Mouse (Mus musculus): Measurements from ENCODE around the gene Exosc7.

Exosc7 gene

DNA sequence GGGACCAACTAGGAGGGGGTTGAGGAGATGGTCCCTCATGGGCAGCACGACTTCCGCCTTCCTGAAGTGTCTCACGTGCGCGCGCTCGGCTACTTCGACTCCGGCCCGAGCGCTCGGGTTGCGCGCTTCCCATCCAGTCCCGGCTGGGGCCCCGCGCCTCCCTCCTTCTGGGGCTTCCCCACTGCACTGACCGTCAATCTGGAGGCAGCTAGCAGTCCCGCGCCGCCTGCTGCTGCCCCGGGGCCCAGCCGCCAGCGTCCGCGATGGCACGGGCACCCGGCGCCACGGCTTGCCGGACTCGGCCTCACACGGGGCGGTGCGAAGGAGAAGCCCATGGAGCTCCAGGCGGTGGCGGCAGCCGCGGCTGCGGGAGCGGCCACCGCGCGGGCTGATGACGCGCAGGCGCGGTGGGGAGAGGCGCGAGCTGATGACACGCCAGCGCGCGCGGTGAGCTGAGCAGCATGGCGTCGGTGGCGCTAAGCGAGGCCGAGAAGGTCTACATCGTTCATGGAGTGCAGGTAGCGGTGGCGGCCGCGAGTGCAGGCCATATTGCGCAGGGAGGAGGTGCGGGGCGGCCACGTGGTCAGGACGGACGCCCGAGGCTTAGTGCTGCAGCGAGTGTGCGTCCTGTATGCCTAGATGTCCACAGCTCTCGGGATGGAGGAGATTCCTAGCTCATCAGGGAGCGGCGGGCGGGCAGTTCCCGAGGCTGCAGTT, at the start of gene Exosc7, which contains the start of gene Zdhhc3:
Gene Exosc7, plus strand, starts transcription at position 411 of the 717 bp plus-strand sequence.
Gene Zdhhc3, minus strand, starts transcription at position 401 of the 717 bp plus-strand sequence.
- DNase-seq (ENCODE audit: low read depth, low spot score): peak; percentile 95

DNA sequence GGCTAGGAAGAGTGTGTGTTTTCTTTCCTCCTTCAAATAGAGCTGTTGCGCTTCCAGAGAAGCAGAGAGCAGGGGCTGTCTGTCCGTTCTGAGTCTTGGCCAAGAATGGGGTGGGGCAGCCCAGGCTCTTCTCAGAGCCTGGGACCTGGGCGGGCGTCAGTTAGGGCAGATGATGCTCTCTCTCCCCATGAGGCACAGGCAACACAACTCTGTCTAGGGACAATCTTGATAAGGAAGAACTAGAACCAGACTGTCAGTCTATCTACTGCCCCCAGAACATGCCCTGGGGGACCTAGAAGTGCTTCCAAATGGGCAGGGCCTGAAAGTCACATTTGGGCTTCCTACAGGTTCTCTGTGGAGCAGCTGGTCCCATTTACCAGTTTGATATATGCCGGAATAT, 33.9 kb upstream of the Exosc7 start:
- no peak for DNase-seq (ENCODE audit: low read depth, low spot score)

DNA sequence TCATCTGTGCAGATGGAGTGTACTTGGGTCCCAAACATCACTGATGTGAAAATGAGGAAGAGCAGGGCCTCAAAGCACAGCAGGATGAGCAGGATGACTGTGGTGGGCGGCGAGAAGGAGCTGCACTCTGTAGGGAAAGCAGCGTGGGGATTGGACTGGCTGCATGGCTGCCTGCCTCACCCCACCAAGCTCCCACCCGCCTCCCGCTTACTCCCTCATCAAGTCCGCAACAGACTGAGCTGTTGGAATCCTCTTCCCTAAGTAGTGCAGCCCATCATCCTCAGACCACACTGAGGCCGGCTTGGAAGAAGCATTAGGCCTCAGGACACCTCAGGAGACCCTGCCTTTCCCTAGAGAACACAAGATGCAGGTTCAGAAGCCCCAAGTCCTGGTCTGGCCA, 32.7 kb upstream of the Exosc7 start:
- DNase-seq (ENCODE audit: low read depth, low spot score): no peak

DNA sequence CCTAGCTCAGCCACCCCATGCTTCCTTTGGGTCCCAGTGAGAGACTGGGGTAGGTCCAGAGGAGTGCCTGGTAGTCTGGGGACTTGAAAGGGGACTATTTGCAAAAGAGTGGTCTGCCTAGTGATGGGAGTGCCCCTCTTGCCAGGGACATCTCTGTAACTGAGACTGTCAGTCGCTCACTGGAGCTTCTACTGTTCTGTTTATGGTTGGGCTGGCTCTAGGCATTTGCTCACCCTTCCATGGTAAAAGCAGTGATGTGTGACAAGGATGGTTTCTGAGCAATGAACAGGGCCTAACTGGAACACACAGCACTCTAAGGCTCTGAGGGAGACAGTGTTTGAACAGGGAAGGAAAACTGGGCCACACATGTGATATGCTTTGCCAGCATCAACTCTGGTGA, 32.2 kb upstream of the Exosc7 start:
- no peak for DNase-seq (ENCODE audit: low read depth, low spot score)

DNA sequence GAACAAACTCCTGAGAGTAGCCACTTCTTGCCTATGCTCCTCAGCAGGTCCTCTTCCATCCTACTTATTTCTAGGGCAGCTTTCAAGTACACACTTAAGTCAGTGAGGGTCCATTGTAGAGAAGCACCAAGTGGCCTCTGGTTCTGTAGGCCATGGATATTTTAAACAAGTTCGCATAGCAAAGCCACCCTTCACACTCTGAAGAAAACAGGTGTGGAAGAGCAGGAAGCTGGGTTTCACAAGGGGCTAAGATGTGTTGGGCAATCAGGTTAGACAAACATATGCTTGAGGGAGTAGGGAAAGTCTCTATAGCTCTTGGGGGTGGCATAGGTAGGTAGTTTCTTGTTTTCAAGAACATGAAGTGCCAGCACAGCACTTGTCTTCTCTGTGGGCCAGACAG, 27.6 kb upstream of the Exosc7 start:
- no peak for DNase-seq (ENCODE audit: low read depth, low spot score)

DNA sequence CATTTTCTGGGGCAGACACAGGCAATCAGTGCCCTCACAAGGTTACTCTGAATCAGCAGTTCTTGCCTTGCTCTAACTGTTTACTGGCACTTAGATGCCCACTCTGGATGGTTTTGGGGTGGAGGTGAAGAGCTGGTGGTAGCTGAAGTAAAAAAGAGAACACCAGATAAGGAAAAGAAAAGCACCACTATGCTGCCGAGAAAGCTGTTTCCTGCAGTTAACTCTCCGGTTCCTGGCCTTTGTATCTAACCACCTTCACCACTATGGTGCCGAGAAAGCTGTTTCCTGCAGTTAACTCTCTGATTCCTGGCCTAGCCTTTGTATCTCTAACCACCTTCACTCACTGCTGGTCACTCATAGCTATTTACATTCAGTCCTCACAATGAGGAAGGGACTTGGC, 25.5 kb upstream of the Exosc7 start:
- no peak for DNase-seq (ENCODE audit: low read depth, low spot score)

DNA sequence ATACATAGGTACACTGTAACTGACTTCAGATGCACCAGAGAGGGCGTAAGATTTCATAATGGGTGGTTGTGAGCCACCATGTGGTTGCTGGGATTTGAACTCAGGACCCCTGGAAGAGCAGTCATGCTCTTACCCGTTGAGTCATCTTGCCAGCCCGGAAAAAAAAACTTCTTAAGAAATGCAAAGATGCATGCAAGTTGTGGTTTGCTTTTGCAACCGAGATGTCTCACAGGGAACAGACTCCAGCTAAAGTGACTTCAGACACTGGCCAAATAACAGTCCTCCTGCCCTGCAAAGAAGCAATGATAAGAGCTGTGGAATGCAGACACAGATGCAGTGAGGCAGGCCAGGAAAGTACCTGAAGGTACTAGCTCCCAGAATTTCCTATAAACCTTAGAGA, 22.2 kb upstream of the Exosc7 start:
- no peak for DNase-seq (ENCODE audit: low read depth, low spot score)

DNA sequence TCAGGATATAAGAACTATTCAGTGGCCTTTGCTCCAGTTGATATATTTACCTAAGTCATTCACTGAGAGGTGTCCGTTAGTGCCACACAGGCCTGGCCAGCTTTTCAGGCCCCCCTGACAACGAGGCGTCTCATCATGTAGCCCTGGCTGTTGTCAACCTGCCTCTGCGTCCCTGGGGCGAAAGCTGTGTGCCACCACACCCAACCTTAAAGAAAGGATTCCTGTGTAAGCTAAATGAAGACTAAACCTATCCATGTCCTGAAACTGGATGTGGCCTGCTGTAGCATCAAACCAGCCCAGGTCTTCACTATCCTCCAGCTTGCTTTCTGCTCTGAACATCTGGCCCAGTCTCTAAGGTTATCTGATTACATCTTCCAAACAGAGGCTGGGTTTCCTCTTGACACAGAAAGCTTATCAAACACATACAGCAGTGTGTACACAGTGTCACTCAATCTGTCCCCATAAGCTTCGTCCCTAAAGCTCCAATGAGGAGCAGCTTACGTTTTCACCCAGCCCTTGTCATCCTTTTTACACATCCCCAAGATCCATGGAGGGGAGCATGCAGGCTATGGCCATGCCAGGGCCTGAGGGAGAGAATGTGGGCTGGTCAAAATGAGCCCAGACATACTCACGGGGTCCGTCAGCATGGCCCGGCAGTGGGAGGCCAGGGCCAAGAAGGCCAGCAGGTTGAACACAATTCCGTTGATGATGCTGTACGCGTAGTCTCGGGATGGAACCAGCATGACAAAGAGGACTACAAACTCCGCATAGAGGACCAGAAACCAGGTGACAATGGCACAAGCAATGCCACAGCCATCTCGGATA, 13.2 kb upstream of the Exosc7 start:
- no peak for DNase-seq (ENCODE audit: low read depth, low spot score)

DNA sequence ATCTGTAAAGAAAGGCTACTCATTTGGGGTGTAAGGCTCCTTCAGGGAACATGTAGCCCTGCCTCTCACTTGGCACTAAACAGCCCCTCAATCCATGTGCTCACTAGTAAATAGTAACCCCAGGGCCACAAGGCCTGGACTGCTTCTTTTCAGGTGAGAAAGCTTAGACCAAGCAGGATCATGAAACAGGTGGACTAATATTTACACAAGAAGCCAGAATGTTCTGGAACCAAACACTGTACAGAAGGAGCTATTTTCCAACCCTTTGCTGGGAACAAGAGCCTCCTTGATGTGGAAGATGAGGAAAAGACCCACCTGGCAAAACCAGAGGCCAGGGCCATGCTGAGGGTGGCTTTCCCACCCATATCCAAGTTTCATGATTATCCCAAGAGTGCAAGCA, 9.6 kb upstream of the Exosc7 start:
- DNase-seq (ENCODE audit: low read depth, low spot score): no peak

DNA sequence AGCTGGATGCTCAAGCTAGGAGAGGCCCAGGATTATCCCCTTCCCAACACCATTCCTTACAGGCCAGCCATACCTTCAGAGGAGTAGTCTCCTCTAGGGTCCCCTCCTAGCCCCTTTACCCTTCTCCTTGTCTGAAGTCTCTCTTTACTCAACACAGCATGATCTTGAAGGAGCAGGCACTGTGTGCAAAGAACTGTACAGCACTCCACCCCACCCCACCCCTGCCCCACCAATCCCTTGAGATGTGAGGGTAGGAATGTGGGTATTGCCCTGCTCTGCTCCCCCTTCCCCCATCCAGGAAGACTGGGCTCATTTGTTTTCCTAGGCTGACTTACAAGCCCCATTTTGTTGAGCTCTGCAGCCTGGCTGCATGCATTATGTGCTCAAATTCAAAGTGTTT, 8.7 kb upstream of the Exosc7 start:
- DNase-seq (ENCODE audit: low read depth, low spot score): no peak

DNA sequence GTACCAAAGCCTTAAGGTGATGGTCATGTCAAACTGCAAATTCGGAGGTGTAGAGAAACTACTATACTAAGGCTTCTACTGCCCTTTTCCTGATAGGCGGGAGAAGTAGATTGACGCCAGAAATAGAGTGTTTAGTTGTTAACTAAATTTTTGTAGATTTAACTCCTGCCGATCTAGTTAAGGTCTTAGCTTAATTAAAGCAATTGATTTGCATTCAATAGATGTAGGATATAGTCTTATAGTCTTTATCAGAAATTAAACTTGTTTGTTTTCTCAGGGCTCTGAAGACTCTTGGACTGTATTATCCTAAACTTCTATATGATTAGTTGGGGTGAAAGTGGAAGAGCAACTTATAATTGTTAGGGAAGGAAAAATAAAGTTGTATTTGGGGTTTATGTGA, 5.8 kb upstream of the Exosc7 start:
- DNase-seq (ENCODE audit: low read depth, low spot score): peak; percentile 42

DNA sequence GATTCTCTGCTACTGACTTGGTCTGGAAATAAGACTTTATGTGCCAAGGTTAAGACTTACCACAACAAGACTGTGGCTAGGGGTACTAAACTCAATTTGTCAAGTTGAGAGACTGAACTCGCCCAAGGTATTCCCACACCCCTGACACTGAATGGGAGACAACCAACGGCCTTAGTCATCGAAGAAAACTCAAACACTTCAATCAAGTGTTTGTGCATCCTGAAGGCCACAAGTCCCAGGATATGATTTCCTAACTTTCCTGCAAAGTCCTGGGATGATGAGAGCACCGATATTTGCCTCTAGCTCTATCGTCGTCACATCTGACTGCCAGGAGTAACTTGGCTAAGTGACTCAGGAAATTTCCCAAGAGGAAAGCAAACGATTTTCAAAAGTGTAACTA, 3.8 kb upstream of the Exosc7 start:
- DNase-seq (ENCODE audit: low read depth, low spot score): no peak

DNA sequence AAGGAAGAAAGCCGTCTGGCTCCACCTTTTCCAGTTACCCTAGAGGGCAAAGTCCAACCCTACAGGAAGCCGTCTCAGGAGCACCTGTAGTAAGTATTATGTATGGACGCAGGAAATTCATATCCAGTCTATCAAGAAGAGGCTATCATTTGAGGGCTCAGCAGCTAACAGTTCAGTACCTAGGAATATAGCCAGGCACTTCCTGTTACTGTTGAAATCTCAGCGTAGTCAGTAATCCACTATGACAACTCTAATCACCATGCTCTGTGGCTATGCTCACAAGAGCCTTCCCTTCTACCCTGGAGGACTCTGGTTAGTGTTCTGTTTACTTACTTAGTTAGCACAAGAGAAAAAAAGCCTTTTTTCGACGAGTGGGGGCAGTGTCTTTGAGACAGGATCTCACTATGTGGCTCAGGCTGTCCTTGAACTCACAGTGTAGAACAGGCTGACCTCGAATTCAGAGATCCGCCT, 1.2 kb upstream of the Exosc7 start:
- peak; percentile 19 for DNase-seq (ENCODE audit: low read depth, low spot score)

DNA sequence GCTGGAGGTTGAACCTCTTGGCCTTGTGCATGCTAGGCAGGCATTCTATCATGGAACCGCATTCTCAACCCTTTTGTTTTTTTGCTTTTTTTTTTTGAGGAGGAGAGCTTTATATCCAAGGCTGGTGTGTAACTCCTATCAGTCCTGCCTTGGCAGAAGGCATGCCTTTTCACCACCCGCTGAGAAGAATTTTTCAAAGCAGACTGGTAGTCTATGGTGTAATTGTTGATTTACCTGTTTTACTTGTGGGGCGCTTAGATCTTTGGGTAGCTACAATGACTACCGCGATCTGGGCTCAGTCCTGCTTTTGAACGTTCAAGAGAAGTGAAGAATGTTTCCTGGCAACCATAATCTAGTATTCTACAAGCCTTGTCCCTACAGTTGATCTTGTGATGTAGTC, 916 bp downstream of the Exosc7 start:
- no peak for DNase-seq (ENCODE audit: low read depth, low spot score)

DNA sequence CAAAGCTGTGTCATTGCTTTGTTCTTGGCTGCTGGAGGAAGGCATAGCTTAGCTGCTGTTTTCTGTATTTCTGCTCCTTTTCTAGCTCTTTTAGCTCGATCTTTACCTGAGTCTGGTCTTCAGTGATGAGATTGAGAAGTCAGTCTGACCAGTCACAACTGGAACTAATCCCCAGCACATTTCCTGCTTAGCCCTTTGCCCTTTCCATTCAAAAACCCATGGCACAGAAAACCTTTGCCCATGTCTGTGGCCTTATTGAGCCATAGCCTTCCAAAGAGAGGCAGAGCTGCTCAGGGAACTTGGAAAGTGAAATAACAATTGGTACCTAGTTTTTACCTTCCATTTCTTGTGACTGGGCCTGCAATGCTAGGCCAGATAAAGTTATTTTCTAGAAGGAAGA, 2.6 kb downstream of the Exosc7 start:
- DNase-seq (ENCODE audit: low read depth, low spot score): no peak

DNA sequence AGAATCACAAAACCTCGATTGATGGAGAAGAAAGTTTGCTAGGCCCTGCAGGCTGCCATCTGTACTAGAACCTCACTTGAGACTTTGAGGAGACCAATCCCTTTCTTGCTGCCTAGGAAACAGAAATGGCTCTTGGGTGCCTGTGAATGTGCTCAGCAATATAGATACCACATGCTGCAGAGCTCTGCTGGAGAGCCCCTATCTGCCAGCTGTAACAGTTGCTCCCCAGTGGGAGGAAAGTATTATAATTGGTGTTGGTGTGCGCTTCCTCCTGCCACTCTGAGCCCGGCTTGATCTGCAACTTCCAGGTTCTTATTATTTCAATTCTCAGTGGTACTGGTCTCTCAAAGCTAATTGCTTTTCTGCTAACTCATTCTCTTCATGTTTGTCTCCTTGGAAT, 10.0 kb downstream of the Exosc7 start:
- DNase-seq (ENCODE audit: low read depth, low spot score): no peak

DNA sequence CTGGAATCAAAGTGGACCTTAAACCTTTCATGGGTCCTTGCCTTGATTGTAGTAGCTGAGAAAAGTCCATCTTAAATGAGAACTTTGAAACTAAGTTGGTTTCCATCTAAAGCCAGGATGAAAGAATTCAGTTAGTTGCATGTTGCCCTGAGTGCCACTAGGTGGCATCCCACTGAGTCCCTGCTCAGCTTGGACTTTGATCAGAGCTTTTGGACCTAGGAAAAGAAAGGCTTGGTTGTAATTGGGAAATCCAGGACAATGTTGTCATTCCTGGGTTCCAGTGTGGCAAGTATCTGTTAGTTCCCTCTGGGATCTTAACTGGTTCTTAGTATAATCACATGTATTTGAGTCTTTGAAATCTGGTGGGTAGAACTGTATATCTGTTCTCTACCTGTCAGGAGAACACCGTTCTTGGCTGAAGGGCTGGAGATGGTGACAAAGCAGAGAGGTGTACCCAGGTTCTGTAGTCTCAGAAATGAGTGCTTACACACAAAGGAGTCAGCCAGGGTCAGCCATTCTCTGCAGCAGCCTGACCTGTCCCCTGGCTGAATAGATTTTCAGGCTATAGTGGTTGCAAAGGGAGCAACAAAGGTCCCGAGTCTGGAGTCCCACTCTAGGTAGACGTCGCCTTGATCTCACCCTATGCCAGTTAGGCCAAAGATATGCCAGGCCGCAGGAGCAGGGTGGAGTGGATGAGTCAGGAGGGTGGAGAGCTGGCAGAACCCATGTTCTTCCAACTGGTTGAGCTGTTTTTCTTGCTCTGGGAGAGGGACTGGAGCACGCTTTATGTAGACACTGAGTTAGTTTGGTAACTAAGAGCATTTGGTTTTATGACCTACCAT, 10.8 kb downstream of the Exosc7 start:
- peak; percentile 44 for DNase-seq (ENCODE audit: low read depth, low spot score)

DNA sequence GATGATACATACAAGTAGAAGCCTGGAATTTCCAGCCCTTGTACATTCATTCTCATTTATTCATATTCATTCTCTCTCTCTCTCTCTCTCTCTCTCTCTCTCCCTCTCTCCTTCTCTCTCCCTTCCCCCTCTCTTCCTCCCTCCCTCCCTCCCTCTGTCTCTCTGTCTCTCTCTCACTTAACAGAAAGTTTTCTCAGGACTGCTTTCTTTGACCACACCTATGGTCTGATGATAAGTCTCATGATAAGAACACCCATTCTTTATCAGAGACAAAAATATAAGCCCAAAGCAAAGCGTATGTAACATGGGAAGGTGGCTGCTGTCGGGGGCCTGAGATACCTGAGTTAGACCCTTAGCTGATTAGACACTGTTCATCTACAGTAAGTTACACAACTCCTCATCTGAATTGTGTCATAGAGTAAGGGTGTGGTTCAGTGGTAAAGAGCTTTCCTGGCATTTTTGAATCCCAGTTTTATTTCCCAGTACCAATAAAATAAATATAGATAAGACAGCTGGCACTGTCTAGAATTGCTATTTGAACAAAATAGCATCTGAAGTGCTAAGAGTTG, 11.5 kb downstream of the Exosc7 start:
- no peak for DNase-seq (ENCODE audit: low read depth, low spot score)

DNA sequence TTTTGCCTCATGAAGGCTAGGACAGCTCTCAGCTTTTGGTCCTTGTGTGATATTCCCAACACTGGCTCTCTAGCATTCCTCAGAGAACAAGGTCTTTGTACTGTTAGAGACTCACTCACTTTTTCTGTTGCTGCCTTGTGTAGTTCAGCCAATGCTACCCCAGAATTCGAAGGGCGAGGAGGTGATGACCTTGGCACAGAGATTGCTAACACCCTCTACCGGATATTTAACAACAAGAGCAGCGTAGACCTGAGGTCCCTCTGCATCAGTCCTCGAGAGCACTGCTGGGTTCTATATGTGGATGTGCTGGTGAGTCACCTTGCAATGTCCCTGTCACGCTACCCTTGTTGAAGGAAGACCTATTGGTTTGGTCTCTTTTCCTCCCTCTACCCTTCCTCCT, 14.6 kb downstream of the Exosc7 start:
- DNase-seq (ENCODE audit: low read depth, low spot score): no peak

DNA sequence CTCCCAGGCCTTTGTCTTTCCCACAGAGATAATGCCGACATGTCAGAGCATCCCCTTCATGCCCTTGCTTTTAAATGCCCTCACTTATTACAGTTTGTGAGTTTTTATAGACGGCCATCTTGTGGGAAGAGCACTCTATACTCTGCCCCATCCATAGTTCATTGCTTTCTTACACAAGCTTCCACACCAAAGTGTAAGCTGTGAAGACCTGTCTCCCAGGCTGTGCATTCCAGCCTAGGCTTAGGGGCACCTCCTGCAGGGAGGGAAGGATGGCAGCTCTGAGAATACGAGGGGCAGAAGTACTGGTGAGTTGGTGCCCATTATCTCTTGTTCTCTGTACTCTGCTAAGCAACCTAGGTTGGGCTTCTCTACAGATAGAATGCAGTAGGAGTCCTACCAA, 20.0 kb downstream of the Exosc7 start:
- no peak for DNase-seq (ENCODE audit: low read depth, low spot score)

DNA sequence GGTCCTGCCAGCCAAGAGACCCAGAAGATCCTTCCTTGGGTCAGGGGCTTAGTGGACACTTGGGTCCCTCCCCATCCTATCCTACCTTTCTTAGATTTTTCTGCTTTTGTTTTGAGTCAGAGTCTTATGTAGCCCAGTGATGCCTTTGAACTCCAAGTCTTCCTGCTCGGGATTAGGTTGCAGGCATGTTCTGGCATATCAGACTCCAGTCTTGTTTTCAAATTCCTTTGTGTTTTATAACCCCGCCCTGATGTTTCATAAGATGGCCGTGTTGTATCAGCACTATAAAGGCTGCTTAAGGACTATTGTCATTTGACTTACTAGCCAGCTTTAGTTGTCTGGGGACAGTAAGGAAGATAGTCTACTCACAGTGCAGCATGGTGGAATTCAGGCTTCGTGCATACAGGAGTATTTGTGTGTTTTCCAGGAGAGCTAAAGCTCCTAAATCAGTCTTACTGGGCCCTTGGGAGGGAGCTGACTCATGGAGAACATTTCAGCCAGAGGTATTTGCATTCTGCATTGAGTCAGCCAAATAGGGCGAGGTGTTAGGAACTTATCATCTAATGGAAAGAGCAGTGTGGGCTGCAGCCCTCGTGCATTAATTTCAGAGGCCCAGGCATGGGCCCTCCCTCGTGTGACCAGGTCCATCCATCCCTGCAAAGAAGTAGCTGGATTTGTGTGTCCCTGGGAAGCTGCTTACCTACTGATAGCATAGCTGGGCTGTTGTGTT, 24.1 kb downstream of the Exosc7 start:
- DNase-seq (ENCODE audit: low read depth, low spot score): no peak

Data from ZHBTc4 (cell line).